Mouse (Mus musculus) lung, embryonic 16.5 days (tissue): ENCODE results near the gene B3gnt6. TPM values are rescaled to one million over a fixed set of nuclear protein-coding genes. Genes with fewer than 3 reads are reported as not detected.

Source experiments
- ATAC-seq: fragments of 200-750 bp; cut with Nextera tagmentation; 2 replicates; pipeline ENCODE4 v1.8.0; 2017; ENCODE audit warnings: low read depth, mild to moderate bottlenecking, moderate library complexity
- H3K27ac ChIP-seq: fragments of 300-500 bp; sonication (generic); 2 replicates; pipeline ENCODE4 v1.5.1; 2014; ENCODE audit warnings: mild to moderate bottlenecking, control low read depth, low read length
- H3K27me3 ChIP-seq: fragments of 300-500 bp; sonication (generic); 2 replicates; pipeline ENCODE4 v1.6.1; 2014; ENCODE audit warnings: low read depth, low read length, mixed read lengths; ENCODE audit not compliant: control insufficient read depth, insufficient read depth
- H3K36me3 ChIP-seq: fragments of 300-500 bp; sonication (generic); 2 replicates; pipeline ENCODE4 v1.6.1; 2014; ENCODE audit warnings: low read length; ENCODE audit not compliant: control insufficient read depth, insufficient read depth
- H3K4me1 ChIP-seq: fragments of 300-500 bp; sonication (generic); replicated peaks from 2 replicates; pipeline ENCODE4 v1.6.1; 2014; ENCODE audit warnings: low read length, mixed read lengths; ENCODE audit not compliant: control insufficient read depth, insufficient read depth
- H3K4me2 ChIP-seq: fragments of 300-500 bp; sonication (generic); 2 replicates; pipeline ENCODE4 v1.6.1; 2014; ENCODE audit warnings: low read depth, low read length, control low read depth
- H3K4me3 ChIP-seq: fragments of 300-500 bp; sonication (generic); 2 replicates; pipeline ENCODE4 v1.5.1; 2014; ENCODE audit warnings: mild to moderate bottlenecking, low read length, control low read depth
- H3K9ac ChIP-seq: fragments of 300-500 bp; sonication (generic); 2 replicates; pipeline ENCODE4 v1.6.1; 2014; ENCODE audit warnings: low read length, control low read depth
- H3K9me3 ChIP-seq: fragments of 300-500 bp; sonication (generic); 2 replicates; pipeline ENCODE4 v1.6.1; 2016; ENCODE audit warnings: low read length; ENCODE audit not compliant: control insufficient read depth
- WGBS: fragments of 180-500 bp; shearing (Covaris S2); extraction: QIAGEN DNeasy Blood & Tissue Kit; methylation state at CpG from one replicate; pipeline ENCODE4 v1.1.7; 2014; 5-methylcytosine and 5-hydroxymethylcytosine counted together
- polyA plus RNA-seq: library from polyadenylated mRNA; unstranded; fragments of >200 nt; fragmentation: Nextera tagmentation; extraction: Ambion mirVana; gene quantifications from 2 replicates; pipeline ENCODE4 v1.2.1, GENCODE M21; 2015

B3gnt6 gene
- polyA plus RNA-seq: 0.13 and 0.36 TPM in 2 replicates

GRCm38 (mm10) chr7:98199381-98199780, at the start of gene B3gnt6:
B3gnt6 (minus strand) TSS chr7:98199481.
- Histone ChIP-seq H3K27ac (no peak within 1 kb of the TSS), H3K4me3 (no peak within 1 kb of the TSS), H3K27me3 (peaks cover 14% of the 10 kb centered on the region), H3K9ac (no peak within 1 kb of the TSS), H3K36me3 (no peaks in the 10 kb centered on the region), H3K4me1 (peaks cover under 1% of the 10 kb centered on the region), H3K4me2 (no peak within 1 kb of the TSS), H3K9me3 (no peaks in the 10 kb centered on the region)
- 83% methylated on average over 4 of the region's 4 CpGs for WGBS
- ATAC-seq: no peak

- Histone ChIP-seq H3K9ac (no peak overlapping the region), H3K4me2 (no peak overlapping the region), H3K4me3 (no peak overlapping the region), H3K4me1 (no peaks in the 10 kb centered on the region), H3K9me3 (no peaks in the 10 kb centered on the region), H3K27me3 (no peaks in the 10 kb centered on the region), H3K36me3 (no peaks in the 10 kb centered on the region), H3K27ac (no peak overlapping the region)
- WGBS: 59% methylated on average over 3 of the region's 3 CpGs
- peak; percentile 28; the same call in 1 of the 2 replicates for ATAC-seq
Observed at GRCm38 (mm10) chr7:98236686-98237359, 37.5 kb upstream of the B3gnt6 start.

- Histone ChIP-seq H3K36me3 (no peaks in the 10 kb centered on the region), H3K4me2 (no peak overlapping the region), H3K27me3 (no peaks in the 10 kb centered on the region), H3K27ac (no peak overlapping the region), H3K9ac (no peak overlapping the region), H3K4me1 (no peaks in the 10 kb centered on the region), H3K4me3 (no peak overlapping the region), H3K9me3 (no peaks in the 10 kb centered on the region)
- no peak for ATAC-seq
- WGBS: 88% methylated on average over 4 of the region's 4 CpGs
Observed at GRCm38 (mm10) chr7:98223796-98224195, 24.5 kb upstream of the B3gnt6 start.

- Histone ChIP-seq H3K27me3 (no peaks in the 10 kb centered on the region), H3K9me3 (no peaks in the 10 kb centered on the region), H3K36me3 (no peaks in the 10 kb centered on the region), H3K27ac (no peak overlapping the region), H3K9ac (no peak overlapping the region), H3K4me1 (no peaks in the 10 kb centered on the region), H3K4me2 (no peak overlapping the region), H3K4me3 (no peak overlapping the region)
- ATAC-seq: no peak
Observed at GRCm38 (mm10) chr7:98216713-98217112, 17.4 kb upstream of the B3gnt6 start.

- H3K27ac ChIP-seq: no peak overlapping the region
- no peaks in the 10 kb centered on the region for H3K9me3 ChIP-seq
- no peak overlapping the region for H3K9ac ChIP-seq
- H3K4me1 ChIP-seq: peaks cover 5% of the 10 kb centered on the region; the same call in 1 of the 2 replicates
- WGBS: 54% methylated on average over 4 of the region's 4 CpGs
- no peak overlapping the region for H3K4me3 ChIP-seq
- no peak overlapping the region for H3K4me2 ChIP-seq
- H3K36me3 ChIP-seq: no peaks in the 10 kb centered on the region
- ATAC-seq: no peak
- no peaks in the 10 kb centered on the region for H3K27me3 ChIP-seq
Observed at GRCm38 (mm10) chr7:98202946-98203345, 3.7 kb upstream of the B3gnt6 start.

- no peaks in the 10 kb centered on the region for H3K36me3 ChIP-seq
- no peak overlapping the region for H3K9ac ChIP-seq
- no peaks in the 10 kb centered on the region; the same call in 1 of the 2 replicates for H3K4me1 ChIP-seq
- no peaks in the 10 kb centered on the region for H3K9me3 ChIP-seq
- no peak overlapping the region for H3K4me2 ChIP-seq
- no peaks in the 10 kb centered on the region for H3K27me3 ChIP-seq
- WGBS: 56% methylated on average over 5 of the region's 5 CpGs
- no peak for ATAC-seq
- no peak overlapping the region for H3K27ac ChIP-seq
- H3K4me3 ChIP-seq: no peak overlapping the region
Observed at GRCm38 (mm10) chr7:98201493-98202028, 2.3 kb upstream of the B3gnt6 start.

GRCm38 (mm10) chr7:98200396-98200795, 1.1 kb upstream of the B3gnt6 start:
- Histone ChIP-seq H3K27ac (no peak overlapping the region), H3K4me3 (no peak overlapping the region), H3K36me3 (no peaks in the 10 kb centered on the region), H3K4me1 (no peaks in the 10 kb centered on the region), H3K9ac (no peak overlapping the region), H3K27me3 (peaks cover 4% of the 10 kb centered on the region), H3K9me3 (no peaks in the 10 kb centered on the region), H3K4me2 (no peak overlapping the region)
- WGBS: 88% methylated on average over 3 of the region's 3 CpGs
- ATAC-seq: no peak

GRCm38 (mm10) chr7:98195151-98195801, 4.0 kb downstream of the B3gnt6 start:
- H3K4me2 ChIP-seq: no peak overlapping the region
- no peaks in the 10 kb centered on the region for H3K36me3 ChIP-seq
- 30% methylated on average over 10 of the region's 10 CpGs for WGBS
- no peak overlapping the region for H3K27ac ChIP-seq
- no peak overlapping the region for H3K4me3 ChIP-seq
- peaks cover 43% of the 10 kb centered on the region for H3K27me3 ChIP-seq
- no peak overlapping the region for H3K9ac ChIP-seq
- H3K4me1 ChIP-seq: peaks cover 13% of the 10 kb centered on the region
- ATAC-seq: no peak
- H3K9me3 ChIP-seq: no peaks in the 10 kb centered on the region

- Histone ChIP-seq H3K27me3 (peaks cover 43% of the 10 kb centered on the region), H3K9me3 (no peaks in the 10 kb centered on the region), H3K4me2 (peak overlapping the region; percentile 71), H3K9ac (peak overlapping the region; percentile 39; the same call in 1 of the 2 replicates), H3K4me3 (peak overlapping the region; percentile 47), H3K36me3 (no peaks in the 10 kb centered on the region), H3K27ac (no peak overlapping the region), H3K4me1 (peaks cover 13% of the 10 kb centered on the region)
- 1% methylated on average over 61 of the region's 61 CpGs for WGBS
- peak; percentile 41 for ATAC-seq
Observed at GRCm38 (mm10) chr7:98194026-98194792, 5.1 kb downstream of the B3gnt6 start.
